Mouse (Mus musculus) mouse trophoblast stem cell (cell line): ENCODE measurements around the gene Vmn1r75.

ENCODE experiments used
- in situ Hi-C, 2 experiments: fragments of 300-500 bp; cut with MseI, MboI; formaldehyde crosslinking; loops; 2 replicates in 1 of 2; 3 replicates in 1 of 2; pipeline ENCODE4 v1.15.1; 2025

Gene Vmn1r75

DNA sequence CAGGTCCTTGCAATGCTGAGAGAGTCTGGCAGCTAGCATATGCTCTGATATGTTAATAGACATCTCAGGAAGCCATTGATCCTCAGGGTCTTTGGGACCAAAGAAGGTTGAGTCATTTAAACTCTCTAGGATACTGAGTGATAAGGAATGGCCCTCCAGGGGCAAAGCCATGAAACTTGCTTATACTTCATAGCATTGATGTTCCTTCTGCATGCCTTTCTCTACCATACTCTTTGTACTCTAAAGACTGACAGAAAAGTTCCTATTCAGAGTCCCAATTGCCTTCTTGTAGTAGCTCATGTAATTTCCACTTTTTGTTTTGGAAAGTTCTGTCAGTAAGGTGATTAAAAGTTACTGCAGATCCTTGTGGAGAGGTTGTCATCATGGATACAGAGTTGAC lies at the start of gene Vmn1r75:
Gene Vmn1r75, plus strand, starts transcription at position 301 of the 400 bp plus-strand sequence.
- in situ Hi-C loops: no loop called here

DNA sequence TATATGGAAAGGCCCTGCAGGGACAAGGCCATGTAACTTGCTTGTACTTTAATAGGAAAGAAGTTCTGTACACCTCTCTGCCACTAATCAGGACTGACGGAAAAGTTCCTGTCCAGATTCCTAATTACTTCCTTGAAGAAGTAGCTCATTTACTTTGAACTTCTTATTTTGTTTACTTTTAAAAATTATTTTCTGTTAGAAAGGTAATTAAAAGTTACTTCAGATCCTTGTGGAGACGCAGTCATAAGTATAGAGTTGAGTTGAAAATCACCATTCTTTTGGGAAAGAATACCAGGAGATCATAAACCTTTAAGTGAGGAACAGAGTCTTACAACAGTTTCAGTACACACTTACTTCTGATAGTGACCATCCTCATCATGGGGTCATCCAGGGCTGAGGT lies 40.8 kb upstream of the Vmn1r75 start, which contains the start of gene Vmn1r74:
Gene Vmn1r74, plus strand, starts transcription at position 301 of the 400 bp plus-strand sequence.
- in situ Hi-C loops: no loop called here
